Mouse (Mus musculus) ES-E14 (cell line): ENCODE results near the gene Dpp6.

Experiments used
- CHD2 ChIP-seq: IDR thresholded peaks from 2 replicates; pipeline ENCODE4 v1.6.1; 2014; ENCODE audit warnings: mild to moderate bottlenecking, low read depth, low read length, inconsistent platforms
- HCFC1 ChIP-seq: IDR thresholded peaks from 2 replicates; pipeline ENCODE4 v1.6.1; 2012; ENCODE audit warnings: low read length, inconsistent platforms, borderline replicate concordance; ENCODE audit not compliant: insufficient read depth
- MAFK ChIP-seq: IDR thresholded peaks from 2 replicates; pipeline ENCODE4 v1.6.1; 2014; ENCODE audit warnings: mild to moderate bottlenecking, low read depth, low read length, inconsistent platforms; ENCODE audit not compliant: insufficient read depth
- ZC3H11A ChIP-seq: IDR thresholded peaks from 2 replicates; pipeline ENCODE4 v1.6.1; 2012; ENCODE audit warnings: low read depth, mild to moderate bottlenecking, inconsistent platforms, low read length, borderline replicate concordance
- ZNF384 ChIP-seq: IDR thresholded peaks from 2 replicates; pipeline ENCODE4 v1.6.1; 2012; ENCODE audit warnings: low read depth, low read length, inconsistent platforms

DNA sequence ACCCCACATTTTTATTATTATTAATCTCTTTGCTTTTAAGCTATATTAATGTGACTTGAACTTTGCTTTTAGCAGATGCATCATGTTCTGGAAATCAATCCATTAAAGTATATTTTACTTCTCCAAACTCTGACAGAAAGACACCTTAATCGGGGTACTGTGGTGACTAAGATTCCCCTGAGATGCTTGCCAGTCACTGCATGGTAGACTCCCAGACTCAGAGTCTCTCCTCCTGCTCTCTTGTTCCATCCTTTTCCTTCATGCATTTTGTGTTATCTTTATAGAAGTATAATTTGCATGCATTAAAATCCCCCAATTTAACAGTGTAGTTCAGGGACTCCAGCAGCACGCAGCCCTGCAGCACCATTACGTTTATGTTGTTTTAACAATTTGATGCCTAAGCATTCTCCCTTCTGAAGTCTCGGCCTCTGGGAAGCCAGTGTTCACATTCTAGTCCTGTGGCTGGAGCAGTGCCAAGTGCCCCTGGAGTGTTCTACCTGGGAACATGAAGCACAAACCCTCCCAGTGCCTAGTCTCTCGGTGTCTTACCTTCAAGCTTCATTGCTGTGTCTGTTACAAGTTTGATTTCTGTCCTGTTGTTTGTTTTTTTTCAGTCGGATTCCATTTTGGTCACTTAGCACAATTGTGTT lies 153.1 kb downstream of the Dpp6 start:
- TF ChIP-seq HCFC1, result no peak
- no peak for TF ChIP-seq CHD2
- no peak for TF ChIP-seq ZC3H11A
- TF ChIP-seq MAFK, result no peak
- no peak for TF ChIP-seq ZNF384
